Mouse (Mus musculus): ENCODE data around the gene 2310057M21Rik. TPM values are rescaled to one million over a fixed set of nuclear protein-coding genes. Genes with fewer than 3 reads are reported as not detected.
"Not testable (repeated sequence)": the region's sequence is repeated elsewhere in the genome, so short reads cannot be mapped to it uniquely, and the experiment has no call there.

The 2310057M21Rik gene
- polyA plus RNA-seq (2012; rRNA removed) = 8.3 and 9.8 TPM in 2 replicates

- peak; percentile 87 for DNase-seq (ENCODE audit: low read depth)
Observed at GRCm38 (mm10) chr7:131362615-131363300, at the start of gene 2310057M21Rik. Gene 2310057M21Rik (minus strand): TSS chr7:131362759.

- peak; percentile 61 for DNase-seq (ENCODE audit: low read depth)
Observed at GRCm38 (mm10) chr7:131411941-131412270, 49.3 kb upstream of the 2310057M21Rik start.

GRCm38 (mm10) chr7:131411221-131411940, 48.8 kb upstream of the 2310057M21Rik start:
- DNase-seq (ENCODE audit: low read depth) = no peak

GRCm38 (mm10) chr7:131410416-131411058, 48.0 kb upstream of the 2310057M21Rik start, which contains the start of the genes Ikzf5 and Acadsb:
Gene Ikzf5 (minus strand): TSS chr7:131410521.
Gene Acadsb (plus strand): TSS chr7:131410601.
- peak; percentile 79 for DNase-seq (ENCODE audit: low read depth)

GRCm38 (mm10) chr7:131409988-131410385, 47.4 kb upstream of the 2310057M21Rik start:
- DNase-seq (ENCODE audit: low read depth) = no peak

GRCm38 (mm10) chr7:131409321-131409987, 46.9 kb upstream of the 2310057M21Rik start:
- no peak for DNase-seq (ENCODE audit: low read depth)

GRCm38 (mm10) chr7:131391761-131392160, 29.2 kb upstream of the 2310057M21Rik start:
- not testable (repeated sequence) for DNase-seq (ENCODE audit: low read depth)

- no peak for DNase-seq (ENCODE audit: low read depth)
Observed at GRCm38 (mm10) chr7:131371880-131372651, 9.5 kb upstream of the 2310057M21Rik start.

- no peak for DNase-seq (ENCODE audit: low read depth)
Observed at GRCm38 (mm10) chr7:131371470-131371860, 8.9 kb upstream of the 2310057M21Rik start.

GRCm38 (mm10) chr7:131370648-131371469, 8.3 kb upstream of the 2310057M21Rik start, which contains the start of gene Pstk:
Gene Pstk (plus strand): TSS chr7:131371141.
- peak; percentile 51 for DNase-seq (ENCODE audit: low read depth)

- no peak for DNase-seq (ENCODE audit: low read depth)
Observed at GRCm38 (mm10) chr7:131364131-131364530, 1.6 kb upstream of the 2310057M21Rik start.

- DNase-seq (ENCODE audit: low read depth) = no peak
Observed at GRCm38 (mm10) chr7:131362269-131362614, 317 bp downstream of the 2310057M21Rik start.

GRCm38 (mm10) chr7:131356105-131356504, 6.5 kb downstream of the 2310057M21Rik start:
- DNase-seq (ENCODE audit: low read depth) = no peak

GRCm38 (mm10) chr7:131345856-131346541, 16.6 kb downstream of the 2310057M21Rik start:
- no peak for DNase-seq (ENCODE audit: low read depth)

- no peak for DNase-seq (ENCODE audit: low read depth)
Observed at GRCm38 (mm10) chr7:131337502-131338068, 25.0 kb downstream of the 2310057M21Rik start.

- DNase-seq (ENCODE audit: low read depth) = no peak
Observed at GRCm38 (mm10) chr7:131333564-131333963, 29.0 kb downstream of the 2310057M21Rik start, which contains the start of gene Fam24a. Gene Fam24a (plus strand): TSS chr7:131333864.

- no peak for DNase-seq (ENCODE audit: low read depth)
Observed at GRCm38 (mm10) chr7:131331688-131332087, 30.9 kb downstream of the 2310057M21Rik start.

GRCm38 (mm10) chr7:131329416-131329815, 33.1 kb downstream of the 2310057M21Rik start, which contains the start of gene Fam24b:
Gene Fam24b (minus strand): TSS chr7:131329516.
- DNase-seq (ENCODE audit: low read depth) = no peak

GRCm38 (mm10) chr7:131327054-131327453, 35.5 kb downstream of the 2310057M21Rik start:
- no peak for DNase-seq (ENCODE audit: low read depth)

Measured in gonadal fat pad, adult 2 months (tissue).